Mouse (Mus musculus) liver, postnatal 0 days (tissue): ENCODE data around the gene Siah3. TPM values are rescaled to one million over a fixed set of nuclear protein-coding genes. Genes with fewer than 3 reads are reported as not detected.
A peak's percentile ranks its signal among the peaks of the same experiment; 100 is the strongest.

Source experiments
- ATAC-seq: fragments of 200-750 bp; cut with Nextera tagmentation; 2 replicates; pipeline ENCODE4 v1.8.0; 2017; ENCODE audit warnings: mild to moderate bottlenecking, moderate library complexity
- DNase-seq: peaks from one replicate; pipeline ENCODE4 v3.0.0-alpha.2; 2016
- H3K27ac ChIP-seq: fragments of 300-500 bp; sonication (generic); 2 replicates; pipeline ENCODE4 v1.5.1; 2014; ENCODE audit warnings: antibody characterized with exemption, moderate library complexity, mild to moderate bottlenecking, low read depth
- H3K27me3 ChIP-seq: fragments of 300-500 bp; sonication (generic); 2 replicates; pipeline ENCODE4 v1.6.1; 2014; ENCODE audit warnings: low read length, control low read depth, mixed read lengths; ENCODE audit not compliant: insufficient read depth
- H3K36me3 ChIP-seq: fragments of 300-500 bp; sonication (generic); replicated peaks from 2 replicates; pipeline ENCODE4 v1.6.1; 2014; ENCODE audit warnings: mild to moderate bottlenecking, control low read depth, low read length, moderate library complexity, mixed read lengths; ENCODE audit not compliant: insufficient read depth
- H3K4me1 ChIP-seq: fragments of 300-500 bp; sonication (generic); 2 replicates; pipeline ENCODE4 v1.6.1; 2014; ENCODE audit warnings: antibody characterized with exemption, mild to moderate bottlenecking, control low read depth; ENCODE audit not compliant: insufficient read depth
- H3K4me2 ChIP-seq: fragments of 300-500 bp; sonication (generic); 2 replicates; pipeline ENCODE4 v1.6.1; 2014; ENCODE audit warnings: low read depth, mild to moderate bottlenecking, low read length, moderate library complexity, mixed read lengths
- H3K4me3 ChIP-seq: fragments of 300-500 bp; sonication (generic); 2 replicates; pipeline ENCODE4 v1.5.1; 2014; ENCODE audit warnings: low read depth, low read length
- H3K9ac ChIP-seq: fragments of 300-500 bp; sonication (generic); replicated peaks from 2 replicates; pipeline ENCODE4 v1.6.1; 2014; ENCODE audit warnings: mild to moderate bottlenecking, moderate library complexity
- H3K9me3 ChIP-seq: fragments of 300-500 bp; sonication (generic); 2 replicates; pipeline ENCODE4 v1.6.1; 2016; ENCODE audit warnings: mild to moderate bottlenecking, control low read depth, low read length, mixed read lengths
- CTCF ChIP-seq: sonication (generic); IDR thresholded peaks from 2 replicates; pipeline ENCODE4 v1.5.1; 2016; ENCODE audit warnings: antibody characterized with exemption, low read depth
- EP300 ChIP-seq: IDR thresholded peaks from 2 replicates; pipeline ENCODE4 v1.6.1; 2016; ENCODE audit warnings: antibody characterized with exemption, low read depth, mild to moderate bottlenecking
- WGBS: fragments of 180-500 bp; shearing (Covaris S2); extraction: QIAGEN DNeasy Blood & Tissue Kit; methylation state at CpG from one replicate; pipeline ENCODE4 v1.1.7; 2014; ENCODE audit not compliant: insufficient replicate concordance; 5-methylcytosine and 5-hydroxymethylcytosine counted together
- polyA plus RNA-seq: library from polyadenylated mRNA; unstranded; fragments of >200 nt; fragmentation: Nextera tagmentation; extraction: Ambion mirVana; gene quantifications from 2 replicates; pipeline ENCODE4 v1.2.1, GENCODE M21; 2015

Gene Siah3
- polyA plus RNA-seq, 1 experiment from 2014 or later = 0.02 TPM

- no peak overlapping the region for H3K9ac ChIP-seq
- TF ChIP-seq CTCF = no peak
- no peak for TF ChIP-seq EP300
- no peak overlapping the region for H3K27ac ChIP-seq
- 63% methylated on average over 17 of the region's 17 CpGs for WGBS
- H3K4me3 ChIP-seq = no peak overlapping the region
- H3K9me3 ChIP-seq = no peaks in the 10 kb centered on the region
- no peak for DNase-seq
- peaks cover 4% of the 10 kb centered on the region; the same call in 1 of the 2 replicates for H3K4me1 ChIP-seq
- ATAC-seq = no peak
- no peak overlapping the region for H3K4me2 ChIP-seq
- H3K36me3 ChIP-seq = no peaks in the 10 kb centered on the region
- H3K27me3 ChIP-seq = no peaks in the 10 kb centered on the region
Observed at GRCm38 (mm10) chr14:75540216-75540995, 84.6 kb downstream of the Siah3 start.

- H3K27me3 ChIP-seq = no peaks in the 10 kb centered on the region
- no peak overlapping the region for H3K27ac ChIP-seq
- ATAC-seq (no peak), DNase-seq (no peak)
- TF ChIP-seq EP300 (no peak), CTCF (no peak)
- H3K4me3 ChIP-seq = no peak overlapping the region
- no peak overlapping the region for H3K4me2 ChIP-seq
- no peak overlapping the region for H3K9ac ChIP-seq
- H3K9me3 ChIP-seq = no peaks in the 10 kb centered on the region
- peaks cover 4% of the 10 kb centered on the region; the same call in 1 of the 2 replicates for H3K4me1 ChIP-seq
- H3K36me3 ChIP-seq = no peaks in the 10 kb centered on the region
- WGBS = 49% methylated on average over 5 of the region's 5 CpGs
Observed at GRCm38 (mm10) chr14:75540996-75541350, 85.2 kb downstream of the Siah3 start.

- WGBS = 55% methylated on average over 8 of the region's 8 CpGs
- ATAC-seq (no peak), DNase-seq (no peak)
- Histone ChIP-seq H3K4me2 (no peak overlapping the region), H3K27me3 (no peaks in the 10 kb centered on the region), H3K4me3 (no peak overlapping the region), H3K9me3 (no peaks in the 10 kb centered on the region), H3K9ac (no peak overlapping the region), H3K36me3 (no peaks in the 10 kb centered on the region), H3K27ac (no peak overlapping the region), H3K4me1 (peaks cover 4% of the 10 kb centered on the region; the same call in 1 of the 2 replicates)
- TF ChIP-seq EP300 = no peak
- no peak for TF ChIP-seq CTCF
Observed at GRCm38 (mm10) chr14:75541731-75542130, 85.9 kb downstream of the Siah3 start.

- no peak overlapping the region for H3K4me3 ChIP-seq
- H3K36me3 ChIP-seq = no peaks in the 10 kb centered on the region
- TF ChIP-seq EP300 = no peak
- 0 out of 2 replicates have a peak, but pooled peaks have one; percentile 21 for TF ChIP-seq CTCF
- DNase-seq (no peak), ATAC-seq (0 out of 2 replicates have a peak, but pooled peaks have one; percentile 13)
- no peak overlapping the region for H3K4me2 ChIP-seq
- H3K27ac ChIP-seq = no peak overlapping the region
- H3K9me3 ChIP-seq = no peaks in the 10 kb centered on the region
- H3K9ac ChIP-seq = no peak overlapping the region
- H3K4me1 ChIP-seq = no peaks in the 10 kb centered on the region
- H3K27me3 ChIP-seq = no peaks in the 10 kb centered on the region
- WGBS = 41% methylated on average over 9 of the region's 9 CpGs
Observed at GRCm38 (mm10) chr14:75561577-75562331, 106.0 kb downstream of the Siah3 start.

- peak; percentile 21 for DNase-seq
- Histone ChIP-seq H3K27me3 (no peaks in the 10 kb centered on the region), H3K27ac (no peak overlapping the region), H3K9me3 (no peaks in the 10 kb centered on the region), H3K4me3 (no peak overlapping the region), H3K4me2 (no peak overlapping the region), H3K36me3 (no peaks in the 10 kb centered on the region), H3K9ac (no peak overlapping the region), H3K4me1 (no peaks in the 10 kb centered on the region)
- 75% methylated on average over 14 of the region's 14 CpGs for WGBS
- no peak for ATAC-seq
- no peak for TF ChIP-seq CTCF
- no peak for TF ChIP-seq EP300
Observed at GRCm38 (mm10) chr14:75565534-75566140, 109.9 kb downstream of the Siah3 start.

- Histone ChIP-seq H3K9ac (no peak overlapping the region), H3K9me3 (no peaks in the 10 kb centered on the region), H3K36me3 (no peaks in the 10 kb centered on the region), H3K27me3 (no peaks in the 10 kb centered on the region), H3K27ac (no peak overlapping the region), H3K4me1 (no peaks in the 10 kb centered on the region), H3K4me2 (no peak overlapping the region), H3K4me3 (no peak overlapping the region)
- no peak for ATAC-seq
- no peak for DNase-seq
- TF ChIP-seq EP300 = no peak
- no peak for TF ChIP-seq CTCF
- WGBS = 80% methylated on average over 3 of the region's 3 CpGs
Observed at GRCm38 (mm10) chr14:75566303-75566702, 110.5 kb downstream of the Siah3 start.
